Mouse (Mus musculus) WW6 (cell line): ENCODE measurements around the gene Vdac2.

Experiments
- DNase-seq: peaks from one replicate; pipeline ENCODE4 v3.0.0-alpha.2; 2013; ENCODE audit warnings: low read depth, low spot score

Gene Vdac2

GRCm38 (mm10) chr14:21851996-21852791 is 27.2 kb downstream of the Vdac2 start:
- DNase-seq: no peak

GRCm38 (mm10) chr14:21853456-21854109 is 28.5 kb downstream of the Vdac2 start:
- DNase-seq: no peak

GRCm38 (mm10) chr14:21854271-21854670 is 29.2 kb downstream of the Vdac2 start:
- DNase-seq: no peak

GRCm38 (mm10) chr14:21855961-21856360 is 30.9 kb downstream of the Vdac2 start:
- no peak for DNase-seq

- DNase-seq: no peak
Measured at GRCm38 (mm10) chr14:21856886-21857285, 31.8 kb downstream of the Vdac2 start.

- DNase-seq: no peak
Measured at GRCm38 (mm10) chr14:21866291-21866690, 41.3 kb downstream of the Vdac2 start.

GRCm38 (mm10) chr14:21866816-21867215 is 41.8 kb downstream of the Vdac2 start:
- no peak for DNase-seq

GRCm38 (mm10) chr14:21890430-21890829 is 65.4 kb downstream of the Vdac2 start:
- DNase-seq: no peak

- DNase-seq: no peak
Measured at GRCm38 (mm10) chr14:21891581-21892340, 66.7 kb downstream of the Vdac2 start.

GRCm38 (mm10) chr14:21892341-21892659 is 67.3 kb downstream of the Vdac2 start:
- DNase-seq: no peak
